Mouse (Mus musculus): Measurements from ENCODE around the gene Ptprn2.

Ptprn2 gene

GRCm38 (mm10) chr12:116646771-116647170 lies 161.3 kb downstream of the Ptprn2 start:
- CTCF ChIA-PET = no interaction called here

DNA sequence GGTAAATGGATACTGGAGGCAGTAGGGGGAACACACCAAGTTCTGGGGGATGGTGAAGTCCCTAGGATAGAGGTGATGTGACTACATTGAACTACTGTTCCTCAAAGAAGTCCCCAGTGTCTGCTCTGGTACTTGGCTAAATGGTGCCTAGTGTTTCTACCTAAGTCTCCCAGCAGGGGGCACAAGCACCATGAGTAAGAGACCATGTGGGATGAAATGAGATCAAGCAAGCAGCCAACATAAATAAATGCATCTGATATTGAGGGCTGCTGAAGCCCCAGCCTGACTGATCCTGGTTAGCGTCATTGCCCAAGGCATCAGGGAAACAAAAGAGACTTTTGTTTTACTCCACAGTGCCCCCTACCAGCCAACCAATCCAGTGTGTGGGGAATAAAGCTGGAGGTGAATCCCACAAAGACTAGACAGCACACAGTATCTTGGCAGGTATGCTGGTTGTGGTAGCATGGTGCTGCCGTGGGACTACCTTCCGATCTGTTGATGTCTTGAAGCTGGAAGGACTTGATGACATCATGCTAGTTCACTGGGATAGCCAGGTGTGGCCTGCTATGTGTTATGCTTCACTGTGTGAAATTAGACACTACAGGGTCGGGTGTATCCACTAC lies 163.2 kb downstream of the Ptprn2 start:
- CTCF ChIA-PET = no interaction called here

DNA sequence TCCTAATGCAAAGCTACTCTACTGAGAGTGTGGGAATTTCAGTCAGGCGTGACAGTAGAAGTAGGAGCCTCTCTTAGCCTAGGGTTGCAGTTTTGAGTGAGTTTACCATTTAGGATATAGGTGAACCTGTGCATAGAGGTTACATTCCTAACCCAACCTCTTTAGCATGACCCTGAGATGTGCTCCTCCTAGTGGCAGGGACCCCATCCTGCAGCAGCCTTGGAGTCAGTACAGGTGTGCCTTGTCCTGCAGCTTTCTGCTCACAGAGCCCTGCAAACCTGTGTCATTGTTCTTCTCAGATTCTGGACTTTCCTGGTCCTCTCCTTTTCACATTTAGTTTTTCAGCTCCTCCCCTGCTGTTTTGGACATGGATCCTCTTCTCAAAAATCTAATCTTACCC lies 168.2 kb downstream of the Ptprn2 start:
- CTCF ChIA-PET = no interaction called here

DNA sequence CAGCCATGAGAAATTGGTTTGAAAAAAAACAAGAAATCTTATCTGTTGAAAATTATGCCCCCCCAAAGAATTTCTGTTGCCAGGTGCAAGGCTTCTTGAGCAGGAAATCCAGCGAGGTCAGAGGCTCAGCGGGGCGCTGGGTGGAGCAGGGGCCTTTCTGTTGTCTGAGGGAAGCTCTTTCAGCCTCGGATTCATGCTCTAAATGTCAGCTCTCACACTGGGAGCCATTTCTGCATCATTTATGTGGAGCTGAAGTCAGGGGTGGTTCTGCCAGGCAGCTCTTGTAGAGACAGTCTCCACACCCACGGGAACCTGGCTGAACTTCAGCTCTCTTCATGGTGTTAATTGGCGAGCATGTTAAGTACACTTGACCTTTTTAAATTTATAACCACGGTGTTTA lies 174.6 kb downstream of the Ptprn2 start:
- CTCF ChIA-PET = no interaction called here

DNA sequence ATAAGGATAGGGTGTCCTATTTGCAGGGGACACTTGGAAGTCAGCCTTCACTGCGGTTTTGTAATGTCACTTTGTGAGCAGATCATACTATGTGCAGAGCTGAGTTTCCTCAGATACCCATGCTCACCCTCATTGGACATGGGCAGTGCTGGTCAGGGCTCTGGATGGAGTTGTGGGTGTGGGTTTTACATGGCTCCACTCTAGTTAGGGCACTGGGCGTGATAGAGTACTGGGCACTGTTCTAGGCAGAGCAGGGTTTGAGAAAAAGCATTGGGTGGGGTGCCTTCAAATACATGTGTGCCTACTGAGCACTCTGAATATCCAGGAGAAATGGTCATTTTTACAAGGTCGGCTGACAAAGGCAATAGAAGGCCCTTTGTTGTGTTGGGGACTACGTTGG lies 175.5 kb downstream of the Ptprn2 start:
- CTCF ChIA-PET = no interaction called here

- CTCF ChIA-PET = no interaction called here
Observed at GRCm38 (mm10) chr12:116677701-116678100, 192.2 kb downstream of the Ptprn2 start.

DNA sequence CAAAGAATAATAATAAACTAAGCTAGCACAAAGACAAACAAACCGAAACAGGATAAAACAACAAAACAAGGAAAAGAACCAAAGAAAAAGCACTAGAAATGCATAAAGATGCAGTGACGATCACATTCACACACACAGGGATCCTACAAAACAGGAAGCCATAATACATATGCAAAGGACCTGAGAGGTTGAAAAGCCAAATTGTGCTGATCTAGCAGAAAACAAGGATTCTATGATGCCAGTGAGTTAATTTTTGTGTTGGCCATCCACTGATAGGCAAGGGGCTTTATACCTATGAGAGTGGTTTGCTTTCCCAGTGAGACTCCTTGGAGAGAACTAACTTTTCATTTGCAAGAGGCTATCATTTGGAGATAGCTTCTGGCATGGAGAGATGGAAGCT lies 204.3 kb downstream of the Ptprn2 start:
- CTCF ChIA-PET = no interaction called here

DNA sequence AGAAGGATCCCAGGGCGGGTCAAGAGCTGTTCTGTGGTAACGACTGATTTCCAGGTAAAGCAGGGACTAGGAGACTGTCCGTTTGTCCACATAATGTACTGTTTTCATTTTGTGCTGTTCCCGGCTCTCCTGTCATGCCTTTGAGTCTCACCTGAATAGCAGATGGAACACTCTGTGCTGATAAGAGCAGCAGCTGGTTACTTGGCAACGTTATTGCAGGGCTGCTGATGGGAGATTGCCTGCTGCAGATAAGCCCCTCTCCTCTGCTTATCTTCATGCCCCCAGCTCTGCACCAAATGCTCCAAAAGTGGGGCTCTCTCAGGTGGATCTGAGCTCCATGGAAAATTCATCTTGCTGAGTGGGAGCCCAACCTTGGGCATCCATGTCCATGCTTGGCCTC lies 224.0 kb downstream of the Ptprn2 start:
- CTCF ChIA-PET = no interaction called here

DNA sequence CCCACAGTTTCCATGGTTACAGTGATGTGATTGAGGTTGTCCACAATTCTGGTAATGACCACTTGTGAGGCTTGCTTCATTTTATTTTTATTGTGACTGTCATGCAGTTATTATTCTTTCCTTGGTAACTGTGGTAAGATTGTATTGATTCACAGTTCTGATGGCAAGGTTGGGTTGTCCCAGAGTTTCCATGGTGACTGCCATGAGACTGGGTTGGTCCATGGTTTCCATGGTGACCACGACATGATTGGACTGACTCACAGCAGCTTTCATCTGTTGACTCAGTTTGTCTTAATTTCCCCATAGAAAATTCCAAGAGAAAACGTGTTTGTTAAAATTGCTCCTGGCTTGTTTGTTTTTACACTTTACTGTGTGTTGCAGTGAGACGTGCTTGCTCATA lies 225.2 kb downstream of the Ptprn2 start:
- CTCF ChIA-PET = no interaction called here

- CTCF ChIA-PET = no interaction called here
Observed at GRCm38 (mm10) chr12:116711133-116711532, 225.6 kb downstream of the Ptprn2 start.

DNA sequence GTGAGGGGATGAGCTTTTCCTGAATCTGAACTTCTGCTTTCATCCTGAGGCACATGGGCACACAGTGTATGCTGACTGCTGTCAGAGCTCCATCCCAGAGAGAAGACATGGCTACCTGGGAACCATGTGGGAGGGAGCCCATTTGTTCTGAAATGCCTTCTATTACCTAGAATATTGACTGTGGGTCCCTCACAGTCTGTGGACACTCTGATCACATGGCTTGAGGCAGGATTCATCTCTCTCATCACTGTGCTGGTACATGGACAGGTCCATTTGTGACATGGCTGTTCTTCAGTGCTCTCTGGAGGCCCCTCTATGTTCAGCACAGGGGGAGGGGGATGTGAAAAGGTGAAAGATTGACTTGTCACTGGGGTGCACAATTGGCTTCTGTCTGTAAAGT lies 227.6 kb downstream of the Ptprn2 start:
- CTCF ChIA-PET = no interaction called here

- CTCF ChIA-PET = no interaction called here
Observed at GRCm38 (mm10) chr12:116721062-116721461, 235.5 kb downstream of the Ptprn2 start.

DNA sequence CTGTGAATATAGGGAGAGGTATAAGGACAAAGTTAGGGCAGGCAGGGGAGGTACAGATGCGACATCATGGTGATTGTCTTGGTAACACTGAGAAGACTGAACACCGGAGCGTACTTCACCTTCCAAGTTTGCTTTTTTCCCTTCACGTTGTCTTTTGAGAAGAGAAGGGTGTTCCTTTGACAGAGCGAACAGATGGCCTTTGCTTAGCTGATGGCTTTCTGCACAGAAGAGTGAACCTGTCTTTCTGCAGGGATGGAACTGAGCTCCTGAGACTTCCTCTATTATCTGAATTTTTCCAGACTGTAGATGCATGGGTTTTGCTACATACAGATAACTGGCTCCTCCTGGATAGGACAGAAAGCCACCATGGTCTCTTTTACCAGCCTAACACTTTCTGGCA lies 254.6 kb downstream of the Ptprn2 start:
- CTCF ChIA-PET = no interaction called here

DNA sequence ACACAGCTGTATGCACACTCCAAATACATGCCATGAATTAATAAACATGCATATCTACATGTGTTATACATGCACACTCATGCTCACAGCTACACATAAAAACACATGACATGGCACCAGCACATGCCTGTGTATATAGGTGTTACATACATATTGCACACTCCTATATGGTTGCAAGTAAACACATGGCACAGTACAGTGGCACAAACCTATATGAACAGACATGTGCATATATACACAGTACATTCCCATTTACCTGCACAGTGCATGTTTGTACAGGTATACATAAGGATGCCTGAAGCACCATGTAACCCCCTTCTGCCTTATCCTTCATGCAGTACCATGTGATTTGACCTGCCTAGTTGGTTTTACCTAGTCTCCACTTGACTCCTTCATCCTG lies 255.8 kb downstream of the Ptprn2 start:
- CTCF ChIA-PET = no interaction called here

GRCm38 (mm10) chr12:116746401-116746800 lies 260.9 kb downstream of the Ptprn2 start:
- CTCF ChIA-PET = no interaction called here

- CTCF ChIA-PET = no interaction called here
Observed at GRCm38 (mm10) chr12:116752784-116753183, 267.3 kb downstream of the Ptprn2 start.

DNA sequence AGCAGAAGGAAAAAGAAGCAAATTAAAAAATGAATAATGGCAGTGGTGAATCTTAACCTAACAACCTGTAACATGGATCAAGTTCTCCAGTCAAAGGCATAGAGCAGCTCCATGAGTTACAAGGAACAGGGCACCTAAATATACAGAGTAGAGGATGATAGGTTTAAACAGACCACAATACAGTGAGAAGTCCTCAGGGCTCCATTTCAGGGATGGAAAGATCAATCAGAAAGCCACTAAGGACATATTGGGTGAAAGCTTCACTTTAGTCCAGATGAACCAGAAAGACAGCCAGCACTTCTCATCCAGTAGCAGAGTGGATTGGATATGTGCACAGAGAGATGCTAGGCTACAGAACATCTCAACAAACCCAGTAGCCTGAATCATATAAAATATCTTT lies 278.4 kb downstream of the Ptprn2 start:
- CTCF ChIA-PET = no interaction called here

DNA sequence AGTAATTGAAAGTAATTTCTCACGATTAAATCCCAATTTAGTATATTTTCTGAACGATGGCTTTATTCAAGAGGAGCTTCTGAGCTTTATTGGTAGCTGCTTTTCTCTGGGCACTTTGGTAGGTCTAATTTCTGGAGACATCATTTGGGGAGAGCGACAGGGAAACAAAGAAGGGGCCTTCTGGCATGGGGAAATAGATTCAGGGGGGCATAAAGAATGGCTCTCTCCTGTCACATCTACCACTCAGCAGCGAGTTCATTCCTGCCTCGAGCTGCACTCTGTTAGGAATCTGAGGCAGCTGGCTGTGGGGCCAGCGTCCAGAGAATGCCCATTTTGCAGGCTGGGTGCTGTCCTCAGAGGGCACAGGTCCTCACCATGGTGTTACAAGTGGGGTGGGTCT lies 285.4 kb downstream of the Ptprn2 start:
- CTCF ChIA-PET = no interaction called here

- CTCF ChIA-PET = no interaction called here
Observed at GRCm38 (mm10) chr12:116771493-116771892, 286.0 kb downstream of the Ptprn2 start.

- CTCF ChIA-PET = no interaction called here
Observed at GRCm38 (mm10) chr12:116772081-116772566, 286.6 kb downstream of the Ptprn2 start.

- CTCF ChIA-PET = no interaction called here
Observed at GRCm38 (mm10) chr12:116773344-116773743, 287.8 kb downstream of the Ptprn2 start.

GRCm38 (mm10) chr12:116776447-116776846 lies 290.9 kb downstream of the Ptprn2 start:
- CTCF ChIA-PET = no interaction called here

DNA sequence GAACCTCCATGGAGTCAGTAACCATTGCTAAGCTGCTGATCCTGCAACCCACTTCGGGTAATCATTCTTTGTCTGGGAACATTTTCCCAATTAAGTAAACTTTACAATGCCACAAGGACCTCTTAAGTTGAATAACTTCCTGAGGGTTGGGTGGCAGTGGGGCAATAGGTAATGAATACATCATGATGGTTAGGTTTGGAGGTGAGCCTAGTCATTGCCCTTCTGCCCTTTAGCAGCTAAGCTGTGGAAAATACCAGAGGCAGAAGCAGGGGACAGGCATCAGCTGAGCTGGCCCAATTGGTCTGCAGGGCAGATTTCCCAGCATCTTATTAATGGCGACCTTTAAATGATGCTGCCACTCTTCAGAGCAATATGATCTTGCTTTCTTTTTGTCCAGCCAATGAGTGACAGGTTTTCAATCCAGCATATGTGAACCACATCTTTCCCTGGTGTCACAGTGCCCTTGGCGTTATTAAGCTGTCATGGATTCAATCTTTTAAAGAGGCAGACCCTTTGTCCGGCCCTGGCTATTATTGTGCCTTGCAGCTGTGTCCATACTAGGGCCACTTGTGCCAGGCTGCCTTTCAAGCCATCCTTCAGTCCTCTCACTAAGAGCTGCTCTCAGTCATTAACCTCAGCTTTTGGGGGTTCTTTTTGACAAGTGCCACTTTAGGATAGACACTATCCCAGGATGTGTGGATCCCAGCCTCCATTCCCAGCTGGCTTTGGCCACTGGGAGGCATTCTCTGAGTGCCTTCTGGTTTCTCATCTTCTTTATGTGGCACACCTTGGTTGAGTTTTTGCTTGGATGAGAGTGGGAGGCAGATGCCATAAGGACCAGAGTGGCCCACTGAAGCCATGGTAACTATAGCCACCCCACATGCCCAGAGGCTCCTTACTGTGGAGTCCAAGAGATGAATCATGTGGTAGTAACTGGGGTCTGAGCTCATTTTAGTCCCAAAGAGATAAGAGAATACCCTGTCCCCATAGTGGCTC lies 292.9 kb downstream of the Ptprn2 start:
- CTCF ChIA-PET = no interaction called here
